Mouse (Mus musculus) monocyte, adult 2 months (primary cell): ENCODE results near the gene Rnf111.

Experiments
- DNase-seq, 2 experiments: peaks; one replicate each; pipeline ENCODE4 v3.0.0; 2022; ENCODE audit warnings: low spot score in 2 of 2, low read depth in 1 of 2

Rnf111 gene

DNA sequence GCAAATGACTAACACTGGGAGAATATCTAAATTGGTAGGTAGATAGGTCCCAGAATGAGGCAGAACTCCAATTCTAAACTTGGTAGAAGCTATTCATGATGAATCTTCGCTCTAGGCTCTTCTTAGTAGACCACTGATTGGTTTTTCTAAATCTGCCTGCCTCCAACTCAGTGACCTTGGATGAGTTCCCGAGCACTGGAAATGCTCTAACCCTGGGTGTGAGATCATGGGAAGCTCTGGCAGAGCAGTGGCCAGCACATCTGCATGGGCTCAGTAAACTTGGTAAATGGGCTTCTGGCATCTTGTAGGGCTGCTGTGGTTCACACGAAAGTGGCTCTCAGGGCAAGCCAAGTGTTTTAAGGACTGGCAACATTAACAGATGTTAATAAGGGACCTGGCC is 96.9 kb downstream of the Rnf111 start:
- no peak for DNase-seq

DNA sequence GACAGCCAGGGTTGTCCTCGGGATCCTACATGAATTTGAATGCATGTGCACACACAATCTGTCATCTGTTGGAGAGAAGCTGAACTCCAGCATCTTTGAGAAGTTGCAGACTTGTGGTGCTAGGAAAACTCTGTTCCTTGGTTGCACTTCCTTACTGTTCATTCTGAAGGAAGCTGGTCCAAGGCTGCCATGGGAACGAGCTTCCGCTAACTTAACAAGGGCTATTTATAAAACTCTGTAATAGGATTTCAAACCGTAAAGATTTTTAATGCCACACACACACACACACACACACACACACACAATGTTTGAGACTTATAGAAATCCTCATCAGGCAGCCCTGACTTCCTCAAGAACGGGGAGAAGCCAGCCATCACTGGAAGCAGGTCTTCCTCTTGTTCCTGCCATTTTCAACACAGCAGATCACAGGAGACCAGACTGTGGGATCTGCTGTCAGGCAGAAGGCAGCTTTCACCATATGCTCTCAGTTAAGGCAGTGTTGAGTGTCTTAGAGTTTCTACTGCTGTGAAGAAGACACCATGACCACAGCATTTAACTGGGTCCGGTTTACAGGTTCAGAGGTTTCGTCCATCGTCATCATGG is 101.5 kb downstream of the Rnf111 start:
- no peak for DNase-seq

DNA sequence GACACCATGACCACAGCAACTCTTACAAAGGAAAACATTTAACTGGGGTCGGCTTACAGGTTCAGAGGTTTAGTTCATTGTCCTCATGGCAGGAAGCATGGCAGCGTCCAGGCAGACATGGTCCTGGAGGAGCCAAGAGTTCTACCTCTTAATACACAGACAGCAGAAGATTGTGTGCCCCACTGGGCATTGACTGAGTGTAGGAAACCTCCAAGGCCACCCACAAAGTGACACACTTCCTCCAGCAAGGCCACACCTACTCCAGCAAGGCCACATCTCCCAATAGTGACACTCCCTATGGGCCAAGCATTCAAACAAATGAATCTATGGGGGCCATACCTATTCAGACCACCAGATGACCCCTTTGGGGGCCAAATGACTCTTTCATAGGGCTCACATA is 107.4 kb downstream of the Rnf111 start:
- DNase-seq = no peak

DNA sequence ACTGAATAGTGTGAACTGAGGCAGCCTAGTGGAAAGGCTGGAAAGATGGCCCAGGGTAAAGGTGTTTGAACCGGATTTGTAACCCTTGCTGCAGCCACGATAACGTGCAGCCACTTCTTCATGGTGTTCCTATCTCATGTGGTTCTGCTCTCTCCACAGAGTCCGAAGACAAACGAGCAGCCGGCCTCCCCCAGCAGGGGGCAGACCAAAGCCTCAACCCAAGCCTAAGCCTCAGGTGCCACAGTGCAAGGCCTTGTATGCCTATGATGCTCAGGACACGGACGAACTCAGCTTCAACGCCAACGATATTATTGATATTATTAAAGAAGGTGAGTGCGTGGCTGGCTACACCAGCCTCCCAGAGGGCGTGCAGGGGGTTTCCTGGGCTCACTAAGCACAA is 107.9 kb downstream of the Rnf111 start:
- DNase-seq = no peak

DNA sequence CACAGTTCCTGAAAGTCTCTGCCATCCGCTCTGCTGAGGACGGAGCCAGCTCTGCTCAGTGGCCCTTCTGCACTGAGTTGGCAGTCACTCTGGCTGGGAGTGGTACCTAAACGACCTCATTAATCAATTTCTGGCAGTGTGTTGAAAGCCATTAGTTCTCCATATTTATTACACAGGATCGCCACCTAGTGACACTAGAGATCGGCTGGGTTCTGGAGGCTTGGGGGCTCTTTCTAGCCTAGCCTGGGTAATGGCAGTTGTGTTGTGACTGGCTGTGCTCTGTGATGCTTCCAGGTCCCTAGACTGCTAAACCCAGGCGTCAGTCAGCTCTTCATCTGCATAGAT is 111.0 kb downstream of the Rnf111 start:
- no peak for DNase-seq

DNA sequence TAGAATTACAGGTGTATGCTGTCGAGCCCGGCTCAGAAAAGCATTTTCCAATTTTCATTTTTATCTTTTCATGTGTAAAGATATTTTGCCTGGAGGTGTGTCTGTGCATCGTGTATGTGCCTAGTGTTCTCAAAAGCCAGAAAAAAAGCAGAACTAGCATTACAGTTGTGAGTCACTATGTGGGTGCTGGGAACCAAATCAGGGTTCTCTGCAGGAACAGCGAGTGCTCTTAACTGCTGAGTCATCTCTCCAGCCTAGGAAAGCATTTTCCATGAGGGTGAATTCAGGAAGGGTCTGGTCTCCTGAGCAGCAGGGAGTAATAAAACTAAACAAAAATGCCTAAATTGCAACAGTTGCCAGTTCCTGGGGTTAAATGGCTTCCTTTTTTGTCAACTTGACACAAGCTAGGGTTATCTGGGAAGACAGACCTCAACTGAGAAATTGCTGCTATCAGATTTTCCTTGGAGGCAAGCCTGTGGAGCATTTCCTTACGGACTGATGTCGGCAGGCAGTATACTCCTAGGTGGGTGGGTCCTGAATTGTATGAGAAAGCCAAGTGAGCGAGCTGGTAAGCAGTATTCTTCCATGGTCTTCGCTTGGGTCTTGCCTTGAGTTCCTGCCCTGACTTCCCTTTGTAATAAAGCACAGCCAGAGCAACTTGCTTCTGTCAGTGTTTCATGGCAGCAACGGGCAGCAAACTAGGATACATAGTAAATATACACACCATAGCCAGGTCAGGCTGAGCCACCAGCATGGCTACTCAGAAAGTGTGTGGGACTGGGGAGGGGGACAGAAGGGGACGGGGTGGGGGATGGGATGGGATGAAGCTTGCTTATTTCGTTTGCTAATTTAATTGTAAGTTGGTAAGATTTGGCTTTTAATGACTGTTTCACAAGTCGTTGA is 111.6 kb downstream of the Rnf111 start:
- no peak for DNase-seq

DNA sequence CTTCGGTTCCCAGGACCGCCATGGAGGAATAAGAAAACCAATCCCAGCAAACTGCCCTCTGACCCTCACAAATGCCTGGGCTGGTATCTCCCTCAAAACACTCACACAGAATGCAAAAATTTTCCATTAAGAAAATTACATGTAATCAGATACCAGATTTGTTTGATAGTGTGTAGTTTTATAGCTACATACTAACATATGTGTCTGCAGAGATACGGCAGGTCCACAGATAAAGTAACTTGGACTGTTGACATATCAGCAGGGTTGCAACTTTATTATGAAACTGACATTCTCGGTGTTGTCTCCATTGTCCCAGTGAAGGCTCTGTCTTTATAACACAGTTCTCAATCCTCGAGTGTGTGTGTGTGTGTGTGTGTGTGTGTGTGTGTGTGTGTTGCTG is 112.5 kb downstream of the Rnf111 start:
- no peak for DNase-seq

DNA sequence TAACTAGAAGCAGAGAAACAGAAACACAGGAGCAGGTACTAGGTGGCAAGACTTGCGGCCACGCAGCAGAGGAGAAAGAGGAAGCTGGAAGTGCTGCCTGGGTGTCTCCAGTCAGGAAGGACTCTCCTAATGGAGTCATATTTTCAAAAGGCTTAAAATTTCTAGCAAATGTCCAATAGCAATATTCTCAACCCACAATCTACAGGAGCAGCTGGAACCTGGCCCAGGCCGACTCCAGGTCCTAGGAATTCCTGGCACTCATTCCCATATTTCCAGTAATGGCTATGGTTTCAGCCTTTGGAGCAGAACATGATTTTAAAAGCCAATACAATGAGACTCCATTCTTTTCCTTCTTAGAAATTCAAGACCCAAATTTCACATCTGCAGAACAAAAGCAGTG is 114.0 kb downstream of the Rnf111 start:
- no peak for DNase-seq

DNA sequence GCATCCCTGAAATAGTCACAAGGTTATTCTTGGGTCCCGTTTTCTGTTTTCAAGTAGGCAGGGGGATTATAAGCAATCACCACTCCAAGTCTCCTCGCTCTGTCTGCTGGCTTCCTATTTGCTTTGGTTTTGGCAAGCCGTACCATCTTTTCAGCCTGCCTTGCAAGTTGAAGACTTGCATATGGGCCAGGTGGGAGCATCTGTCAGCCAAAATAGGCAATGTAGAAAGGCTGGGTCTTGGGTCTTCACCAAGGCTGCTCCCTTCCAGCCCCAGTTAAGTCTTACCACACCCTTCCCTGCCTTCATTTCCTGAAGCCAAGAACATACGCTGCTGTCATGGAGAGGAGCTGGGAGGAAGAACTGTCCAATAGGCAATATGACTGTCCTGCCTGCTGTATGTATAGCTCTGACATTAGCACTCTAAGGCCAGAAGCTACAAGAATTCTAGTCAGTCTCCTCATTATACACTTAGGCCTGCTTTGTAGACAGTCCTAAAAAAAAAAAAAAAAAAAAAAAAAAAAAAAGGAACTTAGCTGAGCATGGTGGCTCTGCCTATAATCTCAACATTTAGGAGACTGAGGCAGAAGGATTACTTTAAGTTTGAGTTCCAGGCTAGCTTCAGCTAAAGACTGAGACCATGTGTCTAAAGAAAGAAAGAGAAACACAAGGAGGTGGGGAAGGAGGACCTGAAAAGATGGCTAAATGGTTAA is 116.0 kb downstream of the Rnf111 start:
- DNase-seq = no peak

DNA sequence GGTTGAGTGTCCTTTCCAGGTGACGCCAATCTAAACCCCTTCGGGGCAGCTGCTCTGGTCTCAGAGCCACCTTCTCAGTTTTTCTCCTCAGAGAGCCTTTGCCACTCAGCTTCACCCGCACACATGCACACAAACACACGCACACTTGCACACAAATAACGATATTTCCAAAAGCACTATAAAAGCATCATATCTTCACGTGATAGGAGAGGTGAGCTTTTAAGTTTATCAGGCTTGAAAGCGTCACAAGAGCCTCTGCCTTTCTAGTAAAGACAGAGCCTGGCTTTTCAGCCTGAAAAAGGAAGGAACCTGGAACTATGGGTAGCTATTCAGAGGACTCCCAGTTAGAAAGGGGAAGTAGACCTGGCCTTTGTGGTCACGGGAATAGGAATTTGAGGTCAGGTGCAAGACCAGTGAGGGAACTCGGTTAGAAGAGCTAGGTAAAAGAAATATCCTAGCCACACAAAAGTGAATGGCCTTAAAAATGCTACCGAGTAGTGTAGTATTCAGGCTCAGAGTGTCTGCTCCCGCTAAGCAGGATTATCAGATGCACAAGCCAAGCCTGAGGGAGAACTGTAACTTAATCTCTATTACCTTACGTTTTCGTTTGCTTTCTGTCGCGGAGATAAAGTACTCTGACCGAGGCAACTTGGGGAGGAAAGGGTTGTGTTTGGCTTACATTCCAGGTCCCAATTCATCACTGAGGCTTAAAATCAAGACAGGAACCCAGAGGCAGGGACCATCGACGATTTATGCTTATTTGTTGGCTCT is 118.4 kb downstream of the Rnf111 start:
- DNase-seq = no peak

DNA sequence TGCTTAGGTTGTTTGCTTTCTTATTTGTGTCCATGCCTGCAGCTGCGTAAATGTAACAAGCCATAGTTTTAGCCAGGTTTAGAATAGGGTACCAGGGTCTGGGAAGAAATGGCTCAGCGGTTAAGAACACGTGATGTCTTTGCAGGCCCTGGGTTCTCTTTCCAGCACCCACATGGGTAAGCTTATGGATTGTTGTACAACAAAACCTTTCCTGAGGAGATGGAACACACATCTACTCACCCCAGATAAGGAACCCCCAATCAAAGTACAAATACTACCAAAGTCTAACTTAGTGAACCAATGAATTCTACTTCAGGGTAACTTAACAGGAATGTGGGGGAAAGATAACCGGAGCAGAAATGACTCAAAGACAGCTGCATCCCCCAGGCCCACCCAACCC is 119.0 kb downstream of the Rnf111 start:
- DNase-seq = no peak

DNA sequence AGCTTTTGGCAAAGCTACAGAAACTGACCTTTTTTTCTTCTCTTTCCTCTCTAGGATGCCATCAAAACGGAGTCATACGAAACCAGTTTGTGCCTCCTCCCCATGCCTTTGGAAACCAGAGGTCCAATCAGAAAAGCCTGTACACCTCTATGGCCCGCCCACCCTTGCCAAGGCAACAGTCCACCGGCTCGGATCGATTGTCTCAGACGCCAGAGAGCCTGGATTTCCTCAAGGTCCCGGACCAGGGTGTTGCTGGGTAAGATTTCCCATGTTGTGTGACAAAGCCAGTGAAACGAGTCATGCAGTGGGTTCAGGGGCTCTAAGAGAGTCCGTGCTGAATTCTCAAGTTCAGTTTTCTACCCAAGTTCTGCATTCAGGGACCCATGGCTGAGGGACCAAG is 119.8 kb downstream of the Rnf111 start:
- DNase-seq = no peak

DNA sequence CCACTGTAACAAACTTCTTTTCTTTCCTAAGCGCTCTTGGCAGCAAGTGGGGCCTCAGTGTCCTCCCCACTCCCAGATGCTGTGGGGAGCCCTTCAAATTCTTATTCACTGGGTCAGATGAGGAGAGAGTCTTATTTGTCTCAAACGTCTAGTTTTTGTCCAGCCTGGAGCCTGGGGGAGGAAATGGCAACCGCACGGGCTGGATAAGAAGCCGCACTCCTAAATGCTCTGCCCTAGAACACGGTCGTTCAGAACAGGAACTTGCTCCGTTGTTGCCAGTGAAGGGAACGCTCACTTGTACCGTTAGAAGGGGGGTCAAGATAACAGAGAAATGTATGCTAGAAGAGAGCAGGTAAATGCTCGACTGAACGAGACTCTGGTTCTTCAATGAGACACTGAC is 121.4 kb downstream of the Rnf111 start:
- no peak for DNase-seq

DNA sequence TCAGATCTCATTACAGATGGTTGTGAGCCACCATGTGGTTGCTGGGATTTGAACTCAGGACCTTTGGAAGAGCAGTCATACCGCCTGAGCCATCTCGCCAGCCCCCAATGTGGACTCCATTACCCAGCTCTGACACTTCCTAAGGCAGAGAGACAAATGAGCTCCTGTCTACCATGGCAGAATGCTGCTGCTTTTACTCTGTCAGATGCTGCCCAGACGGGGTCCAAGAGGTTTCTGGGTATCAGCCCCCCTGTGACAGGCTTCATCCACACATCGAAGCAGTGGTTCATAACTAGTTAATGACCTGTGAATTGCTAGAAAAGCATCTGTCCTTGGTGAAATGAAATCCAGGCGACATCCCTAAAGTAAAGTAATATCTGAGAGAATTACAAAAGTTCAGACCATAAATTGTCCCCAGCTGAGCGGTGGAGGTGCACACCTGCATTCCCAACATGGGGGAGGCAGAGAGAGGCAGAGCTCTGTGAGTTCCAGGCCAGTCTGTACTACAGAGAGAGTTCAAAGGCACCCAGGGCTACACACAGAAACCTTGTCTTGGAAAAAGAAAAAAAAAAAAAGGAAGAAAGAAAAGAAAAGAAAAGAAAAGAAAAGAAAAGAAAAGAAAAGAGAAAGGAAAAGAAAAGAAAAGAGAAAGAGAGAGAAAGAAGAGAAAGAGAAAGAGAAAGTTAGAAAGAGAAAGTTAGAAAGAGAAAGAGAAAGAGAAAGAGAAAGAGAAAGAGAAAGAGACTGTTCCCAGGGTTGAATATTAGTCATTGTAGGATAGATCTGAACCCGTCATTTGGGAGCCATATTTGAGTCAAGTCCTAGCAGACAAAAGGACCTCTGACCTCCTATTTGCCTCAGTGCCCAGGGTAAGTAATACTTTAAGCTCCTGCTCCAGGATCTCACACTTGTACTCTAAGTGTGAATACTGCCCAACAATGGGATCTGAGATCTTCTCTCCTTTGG is 123.7 kb downstream of the Rnf111 start:
- no peak for DNase-seq
